Mouse (Mus musculus): Measurements from ENCODE around the gene Ubr1. TPM values are rescaled to one million over a fixed set of nuclear protein-coding genes. Genes with fewer than 3 reads are reported as not detected.
"Not testable (repeated sequence)": the region's sequence is repeated elsewhere in the genome, so short reads cannot be mapped to it uniquely, and the experiment has no call there.

Gene Ubr1
- polyA plus RNA-seq, 1 experiment from 2014 or later, result 24.5 TPM

- H3K4me1 ChIP-seq; DNase-seq (ENCODE audit: low spot score); H3K9me3 ChIP-seq; H3K27me3 ChIP-seq (replicated peaks; ENCODE audit: low read depth, poor library complexity, severe bottlenecking); H3K27ac ChIP-seq (replicated peaks); H3K36me3 ChIP-seq (replicated peaks); H3K4me3 ChIP-seq: not testable (repeated sequence)
- 70% methylated on average over 1 of the region's 1 CpGs for WGBS
Observed at GRCm38 (mm10) chr2:120996607-120997006, 26.1 kb upstream of the Ubr1 start.

DNA sequence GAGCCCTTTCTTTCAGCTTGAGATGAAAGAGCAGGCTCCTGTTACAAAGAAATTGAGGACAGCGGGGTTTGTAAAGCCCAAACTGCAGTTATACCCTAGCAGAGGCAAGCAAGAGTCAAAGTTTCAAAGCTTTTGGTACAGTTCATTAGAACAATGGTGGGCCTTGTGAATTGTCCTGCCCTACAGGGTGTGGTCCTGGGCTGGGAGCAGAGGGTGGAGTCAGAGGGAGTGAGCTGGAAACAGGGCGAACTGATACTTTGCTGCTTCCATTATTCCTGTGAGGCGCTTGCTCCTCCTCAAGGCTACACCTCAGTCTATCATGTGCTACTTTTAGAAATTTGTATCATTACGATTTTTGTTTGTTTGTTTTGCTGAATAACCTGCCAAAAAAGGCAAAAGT, 20.7 kb upstream of the Ubr1 start:
- Histone ChIP-seq H3K27ac (replicated peaks) (no peak overlapping the region), H3K27me3 (replicated peaks; ENCODE audit: low read depth, poor library complexity, severe bottlenecking) (no peaks in the 10 kb centered on the region), H3K9me3 (no peaks in the 10 kb centered on the region), H3K4me1 (no peaks in the 10 kb centered on the region), H3K36me3 (replicated peaks) (no peaks in the 10 kb centered on the region), H3K4me3 (no peak overlapping the region)
- WGBS, result 65% methylated on average over 4 of the region's 4 CpGs
- DNase-seq (ENCODE audit: low spot score), result no peak

GRCm38 (mm10) chr2:120985241-120985640, 14.7 kb upstream of the Ubr1 start:
- Histone ChIP-seq H3K27me3 (replicated peaks; ENCODE audit: low read depth, poor library complexity, severe bottlenecking) (no peaks in the 10 kb centered on the region), H3K4me1 (no peaks in the 10 kb centered on the region), H3K9me3 (no peaks in the 10 kb centered on the region), H3K4me3 (no peak overlapping the region), H3K36me3 (replicated peaks) (no peaks in the 10 kb centered on the region), H3K27ac (replicated peaks) (no peak overlapping the region)
- no peak for DNase-seq (ENCODE audit: low spot score)
- WGBS, result 95% methylated on average over 1 of the region's 1 CpGs

- Histone ChIP-seq H3K4me1 (no peaks in the 10 kb centered on the region), H3K27me3 (replicated peaks; ENCODE audit: low read depth, poor library complexity, severe bottlenecking) (no peaks in the 10 kb centered on the region), H3K36me3 (replicated peaks) (no peaks in the 10 kb centered on the region), H3K27ac (replicated peaks) (no peak overlapping the region), H3K4me3 (no peak overlapping the region), H3K9me3 (no peaks in the 10 kb centered on the region)
- DNase-seq (ENCODE audit: low spot score), result no peak
- 14% methylated on average over 2 of the region's 2 CpGs for WGBS
Observed at GRCm38 (mm10) chr2:120983611-120984010, 13.1 kb upstream of the Ubr1 start.

GRCm38 (mm10) chr2:120980861-120981260, 10.3 kb upstream of the Ubr1 start:
- no peaks in the 10 kb centered on the region for H3K9me3 ChIP-seq
- no peak for DNase-seq (ENCODE audit: low spot score)
- WGBS, result 65% methylated on average over 2 of the region's 2 CpGs

DNA sequence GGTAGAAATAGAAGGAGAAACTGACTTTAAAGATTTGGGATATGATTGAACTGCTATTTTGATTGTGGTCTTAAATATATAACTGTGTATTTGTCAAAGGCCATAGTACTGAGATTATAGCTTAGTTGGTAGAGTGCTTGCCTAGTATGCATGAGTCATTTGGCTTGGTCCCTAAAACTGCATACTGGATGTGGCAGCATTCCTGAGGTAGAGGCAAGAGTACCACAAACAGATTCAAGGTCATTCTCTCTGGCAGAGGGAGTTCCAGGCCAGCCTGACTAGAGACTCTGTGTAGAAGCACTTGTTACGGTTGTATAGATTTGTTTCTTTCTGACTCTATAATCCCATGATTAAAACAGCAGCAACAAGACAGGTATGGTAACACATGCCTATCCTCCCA, 9.3 kb upstream of the Ubr1 start:
- peaks cover 11% of the 10 kb centered on the region; the same call in 1 of the 2 replicates for H3K4me1 ChIP-seq
- WGBS, result 92% methylated on average over 1 of the region's 1 CpGs

More at GRCm38 (mm10) chr2:120980861-120981260, 10.3 kb upstream of the Ubr1 start:
- Histone ChIP-seq H3K4me3 (no peak overlapping the region), H3K27ac (replicated peaks) (no peak overlapping the region), H3K36me3 (replicated peaks) (no peaks in the 10 kb centered on the region), H3K27me3 (replicated peaks; ENCODE audit: low read depth, poor library complexity, severe bottlenecking) (peaks cover 19% of the 10 kb centered on the region), H3K4me1 (peaks cover 11% of the 10 kb centered on the region; the same call in 1 of the 2 replicates)

GRCm38 (mm10) chr2:120978693-120979037, 8.2 kb upstream of the Ubr1 start:
- 59% methylated on average over 2 of the region's 2 CpGs for WGBS
- Histone ChIP-seq H3K27ac (replicated peaks) (no peak overlapping the region), H3K4me1 (peaks cover 11% of the 10 kb centered on the region; the same call in 1 of the 2 replicates), H3K4me3 (no peak overlapping the region), H3K9me3 (no peaks in the 10 kb centered on the region), H3K36me3 (replicated peaks) (no peaks in the 10 kb centered on the region), H3K27me3 (replicated peaks; ENCODE audit: low read depth, poor library complexity, severe bottlenecking) (peaks cover 21% of the 10 kb centered on the region)
- DNase-seq (ENCODE audit: low spot score), result no peak

More for the DNA sequence above, 9.3 kb upstream of the Ubr1 start:
- Histone ChIP-seq H3K27me3 (replicated peaks; ENCODE audit: low read depth, poor library complexity, severe bottlenecking) (peaks cover 21% of the 10 kb centered on the region), H3K36me3 (replicated peaks) (no peaks in the 10 kb centered on the region), H3K27ac (replicated peaks) (no peak overlapping the region), H3K9me3 (no peaks in the 10 kb centered on the region), H3K4me3 (no peak overlapping the region)
- no peak for DNase-seq (ENCODE audit: low spot score)

DNA sequence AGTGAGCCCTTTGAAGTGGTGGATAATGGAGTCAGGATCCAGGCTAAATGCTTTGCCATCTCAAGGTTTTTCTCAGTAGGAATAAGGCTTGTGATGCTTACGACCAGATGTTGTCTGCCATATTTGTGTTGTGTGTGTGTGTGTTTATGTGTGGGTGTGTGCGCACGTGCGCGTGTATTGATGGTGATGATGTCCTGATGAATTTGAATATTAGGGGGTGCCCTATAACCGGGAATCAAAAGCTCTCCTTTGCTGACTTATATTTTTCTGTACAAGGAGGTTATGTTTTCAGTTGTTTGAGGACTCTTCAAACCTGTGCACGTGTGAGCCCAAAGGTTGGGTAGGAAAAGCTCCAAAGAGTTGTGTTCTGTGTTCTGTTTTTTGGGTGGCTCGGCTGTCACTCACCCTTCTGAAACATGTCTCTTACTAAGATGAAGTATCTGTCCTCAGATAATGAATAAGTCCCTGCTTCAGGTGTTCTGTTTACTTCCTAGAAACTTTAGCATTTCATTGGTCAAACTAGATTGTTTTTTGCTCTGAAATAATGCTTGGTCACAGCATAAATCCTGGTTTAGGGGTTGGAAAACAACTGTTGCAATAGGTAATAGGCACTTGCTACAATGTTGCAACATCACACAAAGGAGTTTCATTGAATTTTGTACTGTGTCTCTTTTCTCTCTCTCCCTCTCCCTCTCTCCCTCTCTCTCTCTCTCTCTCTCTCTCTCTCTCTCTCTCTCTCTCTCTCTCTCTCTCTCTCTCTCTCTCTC, 7.6 kb upstream of the Ubr1 start:
- Histone ChIP-seq H3K9me3 (no peaks in the 10 kb centered on the region), H3K27me3 (replicated peaks; ENCODE audit: low read depth, poor library complexity, severe bottlenecking) (peaks cover 21% of the 10 kb centered on the region), H3K4me1 (peaks cover 15% of the 10 kb centered on the region), H3K36me3 (replicated peaks) (no peaks in the 10 kb centered on the region), H3K27ac (replicated peaks) (no peak overlapping the region), H3K4me3 (peak overlapping the region; percentile 66)
- DNase-seq (ENCODE audit: low spot score), result no peak
- WGBS, result 85% methylated on average over 8 of the region's 8 CpGs

DNA sequence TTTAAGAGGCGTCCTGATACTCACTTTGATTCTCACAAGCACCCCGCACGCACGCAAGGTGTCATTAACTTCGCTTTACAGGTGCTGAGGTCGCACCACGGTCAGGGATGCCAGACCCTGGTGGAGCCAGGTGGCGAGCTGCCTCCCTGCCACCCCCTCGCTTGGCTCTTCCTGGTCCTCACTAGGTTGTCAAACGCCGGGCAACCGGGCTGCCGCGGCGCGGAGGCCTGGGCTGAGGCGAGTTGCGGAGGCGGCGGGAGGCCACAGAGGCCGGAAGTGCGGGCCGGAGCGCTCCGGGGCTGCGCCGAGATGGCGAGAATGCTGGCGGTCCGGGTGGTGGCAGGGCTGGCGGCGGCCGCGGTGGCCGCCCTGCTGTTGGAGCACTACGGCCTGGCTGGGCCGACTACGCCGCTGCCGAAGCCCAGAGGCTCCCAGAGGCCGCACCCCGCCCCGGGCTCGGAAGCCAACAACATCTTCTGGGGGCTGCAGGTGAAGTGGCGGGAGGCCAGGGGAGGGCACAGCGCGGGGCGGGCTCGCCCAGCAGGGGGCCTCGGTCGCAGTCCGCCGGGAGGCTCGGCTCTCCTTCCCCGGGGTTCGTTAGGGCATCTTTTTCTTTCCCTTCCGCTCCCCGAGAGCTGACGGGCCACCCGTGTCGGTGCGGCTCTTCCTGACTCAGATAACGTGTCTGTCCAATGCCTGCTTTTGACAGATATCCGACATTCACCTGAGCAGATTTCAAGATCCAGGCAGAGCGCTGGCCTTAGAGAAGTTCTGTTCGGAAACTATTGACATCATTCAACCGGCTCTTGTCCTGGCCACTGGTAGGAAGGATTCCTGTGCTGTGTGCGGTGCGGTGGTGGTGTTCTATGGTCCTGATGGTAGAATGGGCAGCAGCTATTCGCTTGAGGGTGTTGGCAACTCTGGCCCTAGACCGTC, 6.7 kb upstream of the Ubr1 start, which contains the start of gene Tmem62:
Tmem62 (plus strand) TSS at position 28 of the 936 bp plus-strand sequence.
- H3K27me3 ChIP-seq (replicated peaks; ENCODE audit: low read depth, poor library complexity, severe bottlenecking), result peaks cover 21% of the 10 kb centered on the region
- peak within 1 kb of the TSS; percentile 66 for H3K4me3 ChIP-seq
- 2% methylated on average over 71 of the region's 71 CpGs for WGBS
- no peaks in the 10 kb centered on the region for H3K36me3 ChIP-seq (replicated peaks)
- DNase-seq (ENCODE audit: low spot score), result peak; percentile 72
- no peaks in the 10 kb centered on the region for H3K9me3 ChIP-seq
- H3K27ac ChIP-seq (replicated peaks), result peak within 1 kb of the TSS; percentile 84
- H3K4me1 ChIP-seq, result peaks cover 18% of the 10 kb centered on the region

GRCm38 (mm10) chr2:120976308-120976707, 5.8 kb upstream of the Ubr1 start:
- Histone ChIP-seq H3K27ac (replicated peaks) (no peak overlapping the region), H3K9me3 (no peaks in the 10 kb centered on the region), H3K4me1 (peaks cover 18% of the 10 kb centered on the region), H3K36me3 (replicated peaks) (no peaks in the 10 kb centered on the region), H3K27me3 (replicated peaks; ENCODE audit: low read depth, poor library complexity, severe bottlenecking) (peaks cover 21% of the 10 kb centered on the region), H3K4me3 (peak overlapping the region; percentile 66; the same call in 1 of the 2 replicates)
- WGBS, result 46% methylated on average over 4 of the region's 4 CpGs
- DNase-seq (ENCODE audit: low spot score), result no peak

GRCm38 (mm10) chr2:120972964-120973363, 2.4 kb upstream of the Ubr1 start:
- DNase-seq (ENCODE audit: low spot score), result peak; percentile 19
- H3K9me3 ChIP-seq, result no peaks in the 10 kb centered on the region
- WGBS, result 17% methylated on average over 5 of the region's 5 CpGs
- no peaks in the 10 kb centered on the region for H3K36me3 ChIP-seq (replicated peaks)
- no peak overlapping the region for H3K27ac ChIP-seq (replicated peaks)
- peak overlapping the region; percentile 33; the same call in 1 of the 2 replicates for H3K4me3 ChIP-seq
- peaks cover 32% of the 10 kb centered on the region for H3K4me1 ChIP-seq
- peaks cover 18% of the 10 kb centered on the region for H3K27me3 ChIP-seq (replicated peaks; ENCODE audit: low read depth, poor library complexity, severe bottlenecking)

DNA sequence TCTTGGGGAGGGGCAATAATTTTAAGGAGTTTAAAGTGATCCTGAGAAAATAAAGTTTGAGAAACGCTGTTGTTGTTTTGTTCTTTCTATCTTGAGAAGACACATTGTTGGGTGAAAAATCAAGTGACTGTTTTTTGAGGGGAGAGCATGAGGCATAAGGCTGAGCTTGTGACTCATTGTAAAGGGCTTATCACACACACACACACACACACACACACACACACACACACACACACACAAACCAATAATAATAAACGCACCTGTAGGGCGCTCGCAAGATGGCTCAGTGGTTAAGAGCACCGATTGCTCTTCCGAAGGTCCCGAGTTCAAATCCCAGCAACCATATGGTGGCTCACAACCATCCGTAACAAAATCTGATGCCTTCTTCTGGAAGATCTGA, 1.7 kb upstream of the Ubr1 start:
- H3K4me3 ChIP-seq; H3K9me3 ChIP-seq; H3K27ac ChIP-seq (replicated peaks); DNase-seq (ENCODE audit: low spot score); H3K36me3 ChIP-seq (replicated peaks): not testable (repeated sequence)
- Histone ChIP-seq H3K27me3 (replicated peaks; ENCODE audit: low read depth, poor library complexity, severe bottlenecking) (peaks cover 11% of the 10 kb centered on the region), H3K4me1 (peaks cover 30% of the 10 kb centered on the region)
- WGBS, result 94% methylated on average over 8 of the region's 8 CpGs

Data from embryonic facial prominence, embryonic 10.5 days (tissue).